Mouse (Mus musculus) embryo, embryonic 11.5 days (tissue): ENCODE measurements at regions not wholly inside any gene's neighbourhood (a gene's known extent, or its start where the extent isn't known, plus 50 kb on each side); places are given as distances from the start of the nearest gene placed in this dataset.

ENCODE experiments used
- DNase-seq: peaks from one replicate; pipeline ENCODE4 v3.0.0-alpha.2; 2012; ENCODE audit warnings: low read depth, low spot score

DNA sequence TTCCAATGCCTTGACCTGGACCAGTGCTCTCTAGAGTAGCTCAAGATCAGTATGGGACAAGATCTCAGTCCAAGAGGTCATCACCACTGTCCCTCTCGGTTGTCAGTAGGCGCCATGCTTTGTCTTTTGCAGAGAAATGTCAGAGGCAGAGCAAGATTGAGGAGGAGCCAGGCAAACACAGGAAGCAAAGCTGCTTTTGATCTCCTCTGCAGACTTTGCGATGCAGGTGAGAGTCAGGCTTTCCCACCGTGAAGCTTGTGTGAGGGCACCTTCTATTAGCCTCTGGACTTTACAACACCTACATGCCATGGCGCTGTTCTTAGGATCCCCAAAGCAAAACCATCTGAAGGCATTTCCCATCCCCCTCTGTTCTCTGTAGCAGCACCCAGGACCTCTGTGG lies 68.0 kb upstream of the Ppm1b start:
- DNase-seq: no peak

DNA sequence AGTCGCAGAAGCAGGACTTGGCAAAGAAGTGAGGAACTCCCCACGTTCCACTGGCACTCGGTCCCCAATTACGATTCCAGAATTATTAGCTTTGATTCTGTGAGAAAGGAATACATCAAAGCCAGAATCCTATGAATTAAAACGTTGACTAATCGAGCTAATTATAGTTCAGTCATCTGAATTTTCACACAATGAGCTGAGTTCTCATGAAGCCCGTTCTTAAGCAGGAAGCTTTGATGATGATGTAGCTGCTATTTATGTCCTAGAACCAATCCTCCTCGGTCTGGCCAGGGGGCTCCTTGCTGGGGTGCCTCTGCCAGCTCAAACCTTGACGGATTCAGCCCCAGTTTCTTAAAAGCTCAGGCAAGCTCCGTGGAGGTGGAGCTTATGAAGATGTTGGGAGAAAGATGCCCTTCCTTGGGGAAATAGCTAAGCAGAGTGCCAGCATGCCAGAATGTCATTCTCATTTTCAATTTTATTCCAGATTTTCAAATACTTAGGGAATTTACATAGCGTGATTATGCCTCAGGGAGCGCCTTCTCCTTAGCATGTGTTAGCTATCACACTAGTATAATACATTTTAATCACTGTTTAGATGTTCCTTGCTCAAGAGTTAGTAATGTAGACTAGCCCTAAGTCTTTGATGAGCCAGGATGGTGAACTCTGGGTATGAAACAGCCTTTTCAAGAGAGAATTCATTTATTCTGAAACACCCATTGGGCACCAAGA lies 65.5 kb upstream of the Ppm1b start:
- DNase-seq: no peak

DNA sequence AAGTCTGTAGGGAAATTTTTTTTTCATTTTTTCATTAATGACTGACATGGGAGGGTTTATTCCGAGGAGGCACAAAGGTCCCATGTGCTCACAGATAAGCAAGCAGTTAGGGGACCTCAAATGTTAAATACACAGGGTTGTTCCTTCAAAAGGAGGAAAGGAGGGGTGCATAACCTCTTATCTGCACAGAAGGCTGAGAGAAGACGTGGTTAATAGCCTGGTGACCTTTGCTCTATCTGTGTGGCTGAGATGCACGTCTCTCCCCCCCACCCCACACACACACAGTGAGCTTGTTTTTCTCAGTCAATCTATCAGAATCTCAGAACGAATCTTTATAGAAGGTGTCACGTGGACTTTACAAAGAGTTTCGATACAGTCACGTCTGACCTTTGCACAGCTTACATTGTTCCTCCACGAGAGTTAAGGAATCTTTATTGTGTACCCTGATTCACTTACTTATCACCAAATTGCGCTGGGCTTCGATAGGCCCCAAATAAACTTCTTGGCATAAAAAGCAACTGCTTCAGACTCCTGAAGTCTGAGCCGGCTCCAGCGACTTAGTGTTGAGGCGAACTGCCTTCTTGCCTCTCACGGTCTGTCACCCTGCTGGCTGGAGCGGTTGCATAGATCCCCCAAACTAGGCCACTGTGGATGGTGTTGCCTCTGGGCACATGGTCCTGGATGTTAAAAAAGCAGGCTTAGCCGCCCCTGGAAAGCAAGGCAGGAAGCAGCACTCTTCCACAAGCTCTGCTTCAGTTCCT lies 63.1 kb upstream of the Ppm1b start:
- DNase-seq: no peak

DNA sequence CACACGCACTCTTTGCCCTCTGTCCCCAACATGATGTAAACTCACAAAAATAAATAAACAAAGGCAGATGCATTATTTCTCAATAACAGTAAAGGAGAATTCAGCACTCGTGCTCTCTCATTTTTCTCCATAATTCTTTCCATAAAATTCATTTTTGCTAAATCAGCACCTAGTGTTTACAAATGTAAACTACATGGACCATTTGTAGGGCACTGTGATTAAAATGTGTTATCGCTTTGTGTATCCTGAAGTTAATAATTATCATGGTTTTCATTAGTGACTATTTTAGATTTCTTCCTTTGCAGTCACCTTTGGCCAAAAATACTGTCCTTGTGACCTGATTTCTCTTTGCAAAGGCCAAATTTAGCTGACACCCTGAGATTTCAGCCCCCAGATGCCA lies 61.0 kb upstream of the Ppm1b start:
- no peak for DNase-seq

DNA sequence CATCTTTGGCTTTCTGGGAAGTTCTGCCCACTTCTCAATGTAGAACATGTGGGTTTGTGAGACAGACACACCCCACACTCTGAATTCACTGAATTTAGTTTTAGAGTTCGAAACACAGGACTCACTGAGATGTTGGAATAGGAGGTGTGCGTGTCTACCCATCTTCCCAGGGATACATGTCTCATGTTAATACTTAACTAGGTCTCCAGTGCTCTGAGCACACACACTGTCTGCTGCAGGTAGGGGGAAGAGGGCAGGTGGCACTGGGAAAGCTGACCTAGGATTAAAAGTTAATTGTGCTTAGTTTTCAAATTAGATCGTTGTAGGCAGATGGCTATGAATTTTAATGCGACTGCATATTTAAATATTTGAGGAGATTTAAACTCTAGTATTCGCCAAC lies 60.0 kb upstream of the Ppm1b start:
- no peak for DNase-seq

DNA sequence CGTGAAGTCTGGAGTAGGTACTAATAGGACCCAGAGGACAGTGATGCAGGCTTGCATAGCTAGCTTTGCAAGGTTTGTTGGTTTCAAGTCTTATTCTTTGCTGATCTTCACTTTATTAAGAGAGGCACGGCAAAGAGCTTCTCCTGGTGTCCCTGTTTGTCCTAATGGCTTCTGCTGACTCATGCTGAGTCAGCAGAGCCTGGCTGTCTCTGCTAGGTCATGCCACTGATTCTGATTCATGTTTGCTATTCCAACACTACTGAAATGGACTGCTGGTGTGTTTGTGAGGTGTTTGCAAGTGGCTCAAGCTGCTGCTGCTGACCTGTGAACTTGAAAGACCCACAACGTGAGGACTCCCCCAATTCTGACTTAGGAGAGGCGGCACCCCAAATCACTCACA lies 58.1 kb upstream of the Ppm1b start:
- DNase-seq: no peak

DNA sequence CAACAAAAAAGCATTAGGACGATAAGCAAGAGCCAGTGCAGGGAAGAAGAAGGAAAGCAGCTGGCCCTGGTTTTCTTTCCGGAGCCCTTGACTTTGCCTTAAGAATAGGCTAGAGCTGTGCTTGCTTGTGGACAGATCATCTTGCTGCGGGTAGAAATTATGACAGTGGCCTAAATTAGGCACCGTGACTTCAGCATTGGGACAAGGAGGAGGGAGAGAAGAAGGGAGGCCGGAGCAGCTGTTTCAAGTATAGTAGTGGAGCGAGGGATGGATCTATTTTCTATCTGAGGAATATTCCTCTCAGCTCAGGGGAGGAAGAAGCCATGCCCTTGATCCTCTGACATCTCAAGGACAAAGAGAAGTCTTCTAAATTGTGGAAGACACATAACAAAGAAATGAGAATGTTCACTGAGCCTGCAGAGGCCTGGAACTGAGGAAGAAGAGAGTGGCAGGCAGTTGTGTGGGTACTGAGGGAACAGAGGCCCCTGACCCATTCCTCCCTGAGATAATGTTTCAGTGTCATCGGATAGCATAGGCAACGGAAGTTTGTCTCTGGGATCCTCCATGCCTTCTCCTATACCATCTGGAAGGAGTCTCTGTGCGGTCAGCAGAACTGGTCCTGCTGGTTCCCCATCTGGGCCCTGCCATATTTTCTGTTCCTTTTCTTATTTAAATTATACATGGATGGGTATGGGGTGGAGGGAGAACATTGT lies 52.8 kb upstream of the Ppm1b start:
- DNase-seq: no peak
